Mouse (Mus musculus) E14TG2a.4 (cell line): ENCODE data around the gene Nos1ap.

Experiments
- H3K27me3 ChIP-seq: 2 replicates; pipeline ENCODE4 v1.6.1; 2014; ENCODE audit warnings: low read length, control low read depth; ENCODE audit not compliant: insufficient read depth
- H3K36me3 ChIP-seq: 2 replicates; pipeline ENCODE4 v1.6.1; 2014; ENCODE audit warnings: low read length, control low read depth; ENCODE audit not compliant: insufficient read depth
- H3K4me1 ChIP-seq: replicated peaks from 2 replicates; pipeline ENCODE4 v1.6.1; 2014; ENCODE audit warnings: low read depth, low read length, control low read depth
- H3K4me3 ChIP-seq: replicated peaks from 2 replicates; pipeline ENCODE4 v1.5.1; 2014; ENCODE audit warnings: mild to moderate bottlenecking, low read length
- H3K9me3 ChIP-seq: 2 replicates; pipeline ENCODE4 v1.6.1; 2014; ENCODE audit warnings: low read length, control low read depth
- CTCF ChIP-seq: conservative IDR thresholded peaks from 2 replicates; pipeline ENCODE4 v1.5.1; 2014; ENCODE audit warnings: low read length
- NANOG ChIP-seq: IDR thresholded peaks from 2 replicates; pipeline ENCODE4 v1.6.1; 2014; ENCODE audit warnings: borderline replicate concordance, low read length, mixed read lengths
- POU5F1 ChIP-seq: IDR thresholded peaks from 2 replicates; pipeline ENCODE4 v1.6.1; 2014; ENCODE audit warnings: low read length, borderline replicate concordance

Gene Nos1ap

DNA sequence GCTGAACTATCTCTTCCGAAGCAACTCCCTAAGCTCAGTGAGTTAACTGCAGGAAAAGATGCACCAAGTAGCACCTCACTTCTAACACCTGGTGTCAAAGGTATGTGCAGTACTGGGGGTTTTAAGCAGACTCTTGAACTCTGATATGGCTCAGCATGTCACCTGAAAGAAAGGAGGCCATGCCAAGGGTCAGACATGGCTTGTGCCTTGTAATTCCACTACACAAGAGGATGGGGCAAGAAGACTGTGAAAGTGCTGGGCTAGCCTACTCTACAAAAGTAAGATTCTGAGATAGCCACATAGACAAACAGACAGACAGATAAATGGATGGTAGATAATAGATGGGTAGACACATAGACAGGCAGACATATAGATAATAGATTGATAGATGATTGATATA lies 87.7 kb downstream of the Nos1ap start:
- TF ChIP-seq CTCF: no peak
- Histone ChIP-seq H3K4me3 (no peak overlapping the region), H3K27me3 (no peaks in the 10 kb centered on the region), H3K4me1 (no peaks in the 10 kb centered on the region), H3K9me3 (no peaks in the 10 kb centered on the region), H3K36me3 (no peaks in the 10 kb centered on the region)

DNA sequence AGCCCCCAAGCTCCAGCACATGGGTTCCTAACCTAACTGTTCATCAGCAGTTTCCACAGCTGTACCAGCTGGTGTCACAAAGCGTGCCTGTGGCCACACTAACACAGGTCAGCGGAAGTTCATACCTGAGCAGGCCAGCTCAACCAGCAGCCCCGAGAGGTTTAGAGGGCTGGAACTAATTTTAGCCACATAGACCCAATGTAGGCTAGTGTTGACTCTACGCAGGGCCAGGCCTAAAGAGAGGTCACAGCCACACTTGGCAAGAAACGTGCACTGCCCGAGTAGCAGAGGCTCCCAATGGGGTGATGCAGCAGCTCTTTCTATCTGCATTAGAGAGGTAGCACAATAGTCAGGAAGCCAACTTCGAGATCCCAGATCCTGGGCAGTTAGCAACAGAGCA lies 88.1 kb downstream of the Nos1ap start:
- no peaks in the 10 kb centered on the region for H3K27me3 ChIP-seq
- H3K36me3 ChIP-seq: no peaks in the 10 kb centered on the region
- no peaks in the 10 kb centered on the region for H3K4me1 ChIP-seq
- no peaks in the 10 kb centered on the region for H3K9me3 ChIP-seq
- no peak overlapping the region for H3K4me3 ChIP-seq
- no peak for TF ChIP-seq NANOG
- TF ChIP-seq POU5F1: no peak
- no peak for TF ChIP-seq CTCF

DNA sequence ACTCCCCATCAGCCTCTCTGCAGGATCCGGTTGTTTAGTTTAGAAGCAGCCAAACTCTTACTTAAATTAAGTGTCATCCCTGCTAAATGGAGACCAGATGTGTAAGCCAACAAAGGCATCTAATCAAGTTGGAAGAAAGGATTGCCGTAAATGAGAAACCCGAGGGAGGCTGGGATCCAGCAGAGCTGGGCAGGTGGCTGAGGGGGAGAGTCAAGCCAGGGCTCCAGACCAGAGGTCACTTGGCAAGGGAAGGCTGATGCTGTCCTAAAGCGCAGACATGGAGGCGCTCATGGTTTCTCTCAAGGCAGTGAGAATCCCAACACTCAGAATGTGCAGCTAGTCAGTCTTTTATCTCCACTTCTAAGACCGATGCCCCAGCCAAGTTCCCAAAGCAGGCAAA lies 89.8 kb downstream of the Nos1ap start:
- Histone ChIP-seq H3K9me3 (no peaks in the 10 kb centered on the region), H3K4me1 (no peaks in the 10 kb centered on the region), H3K4me3 (no peak overlapping the region), H3K27me3 (no peaks in the 10 kb centered on the region), H3K36me3 (no peaks in the 10 kb centered on the region)
- TF ChIP-seq NANOG: no peak
- no peak for TF ChIP-seq POU5F1
- no peak for TF ChIP-seq CTCF

DNA sequence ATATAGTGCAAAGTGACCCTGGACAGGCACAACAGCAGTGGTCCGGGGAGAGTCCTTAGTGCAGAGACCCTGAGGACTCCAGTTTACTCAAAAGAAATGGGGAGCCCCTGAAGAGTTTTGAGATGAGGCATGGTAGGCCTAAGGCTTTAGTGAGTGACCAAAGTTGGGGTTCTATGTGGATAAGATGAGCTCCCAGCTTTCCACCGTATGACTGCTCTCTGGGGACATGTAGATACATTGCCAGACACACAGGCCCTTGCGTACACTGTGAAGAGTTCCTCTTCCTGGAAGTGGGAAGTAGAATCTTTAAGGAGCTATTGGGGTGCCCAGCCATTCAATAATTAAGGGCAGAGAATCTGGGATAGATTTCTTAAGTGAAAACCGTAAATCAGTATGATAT lies 90.2 kb downstream of the Nos1ap start:
- no peak for TF ChIP-seq NANOG
- no peak for TF ChIP-seq POU5F1
- no peak for TF ChIP-seq CTCF
- Histone ChIP-seq H3K4me1 (no peaks in the 10 kb centered on the region), H3K36me3 (no peaks in the 10 kb centered on the region), H3K27me3 (no peaks in the 10 kb centered on the region), H3K4me3 (no peak overlapping the region), H3K9me3 (no peaks in the 10 kb centered on the region)

DNA sequence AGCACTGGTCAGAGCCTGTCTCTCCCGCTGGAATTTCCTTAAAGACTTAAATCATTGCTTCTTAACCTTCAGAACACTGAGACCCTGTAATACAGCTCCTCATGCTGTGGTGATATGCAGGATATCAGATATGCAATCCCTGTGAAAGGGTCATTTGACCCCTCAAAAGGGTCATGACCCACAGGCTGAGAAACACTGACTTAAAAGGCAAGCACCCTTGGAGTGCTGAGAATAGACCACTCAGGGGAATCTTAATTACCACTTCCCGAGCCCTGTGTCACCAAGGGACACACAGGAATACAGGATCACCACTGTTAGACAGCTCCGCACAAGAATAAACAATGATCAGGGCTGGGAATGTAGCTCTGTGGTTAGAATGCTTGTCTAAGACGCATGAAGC lies 91.0 kb downstream of the Nos1ap start:
- H3K36me3 ChIP-seq: no peaks in the 10 kb centered on the region
- H3K27me3 ChIP-seq: no peaks in the 10 kb centered on the region
- H3K4me1 ChIP-seq: no peaks in the 10 kb centered on the region
- H3K9me3 ChIP-seq: no peaks in the 10 kb centered on the region
- no peak overlapping the region for H3K4me3 ChIP-seq
- TF ChIP-seq CTCF (no peak), POU5F1 (no peak), NANOG (no peak)

DNA sequence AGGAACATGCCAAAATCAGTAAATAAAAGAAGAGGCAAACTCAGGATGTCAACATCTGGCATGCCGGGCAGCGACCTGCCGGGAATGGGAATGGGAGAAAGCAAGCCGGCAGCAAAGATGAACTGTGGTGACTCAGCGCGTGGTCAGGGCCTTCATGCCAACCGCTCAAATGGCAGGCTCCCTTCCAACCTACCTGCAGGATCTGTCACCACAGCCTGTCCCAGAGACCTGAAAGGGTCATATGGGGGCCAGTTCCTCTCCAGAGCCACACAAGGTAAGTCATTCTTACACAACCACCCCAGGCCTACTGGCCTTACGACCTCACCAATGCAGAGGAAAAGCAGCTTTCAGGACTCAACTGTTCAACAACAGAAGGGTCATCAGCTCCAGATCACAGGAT lies 93.4 kb downstream of the Nos1ap start:
- Histone ChIP-seq H3K9me3 (no peaks in the 10 kb centered on the region), H3K4me3 (no peak overlapping the region), H3K27me3 (no peaks in the 10 kb centered on the region), H3K36me3 (no peaks in the 10 kb centered on the region), H3K4me1 (no peaks in the 10 kb centered on the region)
- TF ChIP-seq NANOG (no peak), CTCF (no peak), POU5F1 (no peak)

DNA sequence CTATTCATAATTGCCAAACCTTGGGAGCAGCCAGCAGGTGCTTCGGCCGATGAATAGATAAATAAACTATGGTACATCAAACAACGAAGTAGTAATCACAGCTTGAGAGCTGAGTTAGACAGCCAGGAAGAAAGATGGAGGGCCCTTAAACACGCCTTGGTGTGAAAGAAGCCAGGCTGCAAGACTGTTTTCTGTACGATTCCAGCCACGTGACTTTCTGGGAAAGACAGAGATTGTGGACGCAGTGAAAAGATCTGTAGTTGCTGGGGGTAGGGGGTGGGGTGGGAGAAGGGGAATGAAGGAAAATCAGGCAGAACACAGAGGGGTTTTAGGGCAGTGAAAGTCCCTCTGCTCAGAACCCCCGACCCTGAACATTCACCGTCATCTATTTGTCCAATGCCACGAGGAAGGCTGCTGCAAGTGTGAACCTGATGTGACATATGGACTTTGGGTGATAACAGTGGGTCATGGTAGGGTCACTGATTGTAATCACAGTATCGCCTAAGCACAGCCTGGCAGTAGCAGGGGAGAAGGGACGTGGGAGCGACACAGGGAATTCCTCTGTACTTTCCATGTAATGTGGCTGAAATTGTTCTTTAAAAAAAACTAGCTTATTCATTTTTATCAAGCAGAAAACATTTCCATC lies 94.0 kb downstream of the Nos1ap start:
- Histone ChIP-seq H3K27me3 (no peaks in the 10 kb centered on the region), H3K4me1 (no peaks in the 10 kb centered on the region), H3K4me3 (no peak overlapping the region), H3K36me3 (no peaks in the 10 kb centered on the region), H3K9me3 (no peaks in the 10 kb centered on the region)
- no peak for TF ChIP-seq CTCF
- no peak for TF ChIP-seq NANOG
- TF ChIP-seq POU5F1: no peak

DNA sequence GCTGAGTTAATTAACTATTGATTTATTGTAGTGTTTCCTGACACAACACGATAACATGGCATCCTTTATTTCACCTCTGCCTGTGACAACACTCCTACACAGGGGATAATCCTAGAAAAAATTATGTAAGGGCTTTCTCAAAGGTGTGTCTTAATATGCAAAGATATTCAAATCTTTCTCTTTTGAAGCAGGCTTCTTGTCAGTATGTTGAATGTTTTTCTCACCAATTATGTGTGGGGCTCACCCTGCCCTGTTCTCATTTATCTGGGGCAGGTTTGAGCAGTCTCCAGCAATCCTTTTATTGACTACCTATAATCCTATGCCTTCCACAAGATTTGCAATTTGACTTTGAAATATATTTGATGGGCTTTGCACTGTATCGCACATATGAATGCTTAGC lies 97.1 kb downstream of the Nos1ap start:
- Histone ChIP-seq H3K4me1 (no peaks in the 10 kb centered on the region), H3K27me3 (no peaks in the 10 kb centered on the region), H3K9me3 (no peaks in the 10 kb centered on the region), H3K36me3 (no peaks in the 10 kb centered on the region), H3K4me3 (no peak overlapping the region)
- no peak for TF ChIP-seq NANOG
- no peak for TF ChIP-seq POU5F1
- no peak for TF ChIP-seq CTCF

DNA sequence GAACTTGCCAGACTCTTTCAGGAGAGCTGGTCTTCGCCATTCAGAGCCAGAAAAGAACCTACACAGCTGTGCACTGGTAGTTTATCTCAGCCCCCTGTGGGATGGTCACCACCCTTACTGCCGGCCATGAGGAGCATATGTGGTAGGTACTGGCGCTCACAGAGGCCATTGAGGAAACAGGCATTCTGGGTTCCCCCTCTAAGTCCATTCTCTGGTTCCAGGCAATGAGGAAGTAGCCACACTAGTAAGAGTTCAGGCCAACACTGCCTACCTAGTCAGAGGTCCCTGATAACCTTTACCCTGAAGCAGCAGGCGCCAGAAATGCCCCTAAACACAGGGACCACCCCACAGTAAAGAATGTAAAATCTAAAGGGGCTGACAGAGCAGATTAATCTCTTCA lies 97.6 kb downstream of the Nos1ap start:
- Histone ChIP-seq H3K36me3 (no peaks in the 10 kb centered on the region), H3K9me3 (no peaks in the 10 kb centered on the region)
- no peak for TF ChIP-seq NANOG
- TF ChIP-seq CTCF: no peak
- TF ChIP-seq POU5F1: no peak

DNA sequence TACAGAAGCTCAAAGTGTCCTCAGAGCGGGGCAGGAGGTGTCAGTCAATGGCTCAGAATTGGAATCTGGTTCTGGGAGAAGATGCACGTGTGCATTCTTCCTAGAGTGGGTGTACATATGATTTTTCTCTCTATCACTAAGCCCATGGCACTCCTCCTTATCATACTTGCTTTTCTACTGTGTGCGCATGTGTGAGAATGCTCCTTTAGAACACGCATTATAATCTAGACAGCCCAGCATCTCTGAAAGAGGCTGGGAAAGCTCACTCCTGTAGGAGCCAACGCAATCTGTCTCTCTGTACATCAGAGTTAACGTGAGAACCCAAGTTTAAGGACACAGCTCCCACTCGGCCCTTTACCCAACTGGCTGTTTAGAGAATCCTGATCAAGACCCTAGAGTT lies 99.7 kb downstream of the Nos1ap start:
- Histone ChIP-seq H3K4me1 (no peaks in the 10 kb centered on the region), H3K36me3 (no peaks in the 10 kb centered on the region), H3K27me3 (no peaks in the 10 kb centered on the region), H3K4me3 (no peak overlapping the region), H3K9me3 (no peaks in the 10 kb centered on the region)
- no peak for TF ChIP-seq NANOG
- no peak for TF ChIP-seq POU5F1
- TF ChIP-seq CTCF: no peak

More for the DNA sequence above, 97.6 kb downstream of the Nos1ap start:
- no peak overlapping the region for H3K4me3 ChIP-seq
- no peaks in the 10 kb centered on the region for H3K27me3 ChIP-seq
- no peaks in the 10 kb centered on the region for H3K4me1 ChIP-seq
